Mouse (Mus musculus): ENCODE results near the gene Bahcc1. TPM values are rescaled to one million over a fixed set of nuclear protein-coding genes. Genes with fewer than 3 reads are reported as not detected.

Bahcc1 gene
- polyA plus RNA-seq, 1 experiment, result 12.4 TPM

GRCm38 (mm10) chr11:120315832-120316689, 83.3 kb downstream of the Bahcc1 start:
- Histone ChIP-seq H3K4me1 (ENCODE audit: control insufficient read depth, insufficient read depth, low read length) (peaks cover 5% of the 10 kb centered on the region; the same call in 1 of the 2 replicates), H3K4me3 (replicated peaks; ENCODE audit: extremely low read depth, low read depth, low read length) (peak overlapping the region; percentile 77)
- TF ChIP-seq CTCF (IDR thresholded peaks at IDR 0.05; ENCODE audit: insufficient read depth, low read length) (no peak), POLR2A (IDR thresholded peaks at IDR 0.05; ENCODE audit: borderline replicate concordance, extremely low read depth, low read depth, low read length) (peak; percentile 78; the same call in 1 of the 2 replicates)
- DNase-seq, result peak; percentile 88
- WGBS, result 3% methylated on average over 37 of the region's 37 CpGs

GRCm38 (mm10) chr11:120316690-120317254, 84.0 kb downstream of the Bahcc1 start:
- H3K4me1 ChIP-seq (ENCODE audit: control insufficient read depth, insufficient read depth, low read length), result 0 out of 2 replicates have a peak, but pooled peaks cover 2% of the 10 kb centered on the region
- peak; percentile 50 for DNase-seq
- TF ChIP-seq CTCF (IDR thresholded peaks at IDR 0.05; ENCODE audit: insufficient read depth, low read length), result no peak
- TF ChIP-seq POLR2A (IDR thresholded peaks at IDR 0.05; ENCODE audit: borderline replicate concordance, extremely low read depth, low read depth, low read length), result peak; percentile 51; the same call in 1 of the 2 replicates
- WGBS, result 7% methylated on average over 13 of the region's 13 CpGs
- peak overlapping the region; percentile 57 for H3K4me3 ChIP-seq (replicated peaks; ENCODE audit: extremely low read depth, low read depth, low read length)

- DNase-seq, result no peak
- 0 out of 2 replicates have a peak, but pooled peaks cover 2% of the 10 kb centered on the region for H3K4me1 ChIP-seq (ENCODE audit: control insufficient read depth, insufficient read depth, low read length)
- WGBS, result 47% methylated on average over 7 of the region's 7 CpGs
- TF ChIP-seq CTCF (IDR thresholded peaks at IDR 0.05; ENCODE audit: insufficient read depth, low read length) (no peak), POLR2A (IDR thresholded peaks at IDR 0.05; ENCODE audit: borderline replicate concordance, extremely low read depth, low read depth, low read length) (no peak)
- H3K4me3 ChIP-seq (replicated peaks; ENCODE audit: extremely low read depth, low read depth, low read length), result no peak overlapping the region
Measured at GRCm38 (mm10) chr11:120317456-120317855, 84.7 kb downstream of the Bahcc1 start.

DNA sequence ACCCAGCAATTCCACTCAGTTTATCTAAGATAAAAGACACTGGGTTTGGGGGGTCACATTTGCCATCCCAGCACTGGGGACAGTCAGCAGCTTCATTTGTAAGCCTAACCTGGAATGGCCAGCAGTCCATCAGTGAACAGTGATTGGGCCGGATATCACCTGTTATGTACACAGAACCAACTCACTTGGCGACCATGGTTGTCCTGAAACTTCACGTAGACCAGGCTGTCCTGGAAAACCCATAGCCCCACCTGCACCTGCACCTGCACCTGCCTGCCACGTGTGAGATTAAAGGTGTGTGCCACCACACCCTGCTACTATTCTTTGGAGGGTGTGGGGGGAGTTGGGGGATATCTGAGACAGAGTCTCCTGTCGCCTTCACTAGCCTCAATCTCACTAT, 86.6 kb downstream of the Bahcc1 start:
- 90% methylated on average over 5 of the region's 5 CpGs for WGBS
- H3K4me1 ChIP-seq (ENCODE audit: control insufficient read depth, insufficient read depth, low read length), result 0 out of 2 replicates have a peak, but pooled peaks cover 2% of the 10 kb centered on the region
- no peak for DNase-seq
- no peak overlapping the region for H3K4me3 ChIP-seq (replicated peaks; ENCODE audit: extremely low read depth, low read depth, low read length)
- no peak for TF ChIP-seq POLR2A (IDR thresholded peaks at IDR 0.05; ENCODE audit: borderline replicate concordance, extremely low read depth, low read depth, low read length)
- TF ChIP-seq CTCF (IDR thresholded peaks at IDR 0.05; ENCODE audit: insufficient read depth, low read length), result no peak

DNA sequence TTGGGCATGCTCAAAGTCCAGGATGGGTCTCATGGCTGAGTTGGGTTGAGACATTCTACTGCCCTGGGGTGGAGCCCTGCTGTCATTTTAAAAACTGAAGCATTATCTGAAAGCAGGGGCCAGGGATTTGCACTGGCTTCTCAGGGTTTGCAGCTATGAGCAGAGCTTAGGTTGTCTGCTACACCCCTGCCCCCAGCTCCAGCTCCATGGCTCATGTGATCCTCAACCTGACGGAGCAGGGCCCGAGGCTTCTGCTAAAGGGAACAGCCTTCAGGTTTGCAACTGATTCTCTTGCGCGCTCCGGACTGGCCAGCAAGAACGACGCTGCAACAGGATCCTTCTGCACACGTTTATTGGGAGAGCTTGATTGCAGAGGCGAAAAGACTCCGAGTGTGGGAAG, 87.4 kb downstream of the Bahcc1 start:
- 0 out of 2 replicates have a peak, but pooled peaks cover 2% of the 10 kb centered on the region for H3K4me1 ChIP-seq (ENCODE audit: control insufficient read depth, insufficient read depth, low read length)
- 98% methylated on average over 10 of the region's 10 CpGs for WGBS
- no peak for DNase-seq
- H3K4me3 ChIP-seq (replicated peaks; ENCODE audit: extremely low read depth, low read depth, low read length), result no peak overlapping the region
- no peak for TF ChIP-seq CTCF (IDR thresholded peaks at IDR 0.05; ENCODE audit: insufficient read depth, low read length)
- no peak for TF ChIP-seq POLR2A (IDR thresholded peaks at IDR 0.05; ENCODE audit: borderline replicate concordance, extremely low read depth, low read depth, low read length)

GRCm38 (mm10) chr11:120335431-120336021, 102.8 kb downstream of the Bahcc1 start:
- no peak for DNase-seq
- H3K4me3 ChIP-seq (replicated peaks; ENCODE audit: extremely low read depth, low read depth, low read length), result no peak overlapping the region
- no peaks in the 10 kb centered on the region for H3K4me1 ChIP-seq (ENCODE audit: control insufficient read depth, insufficient read depth, low read length)
- TF ChIP-seq POLR2A (IDR thresholded peaks at IDR 0.05; ENCODE audit: borderline replicate concordance, extremely low read depth, low read depth, low read length), result no peak
- TF ChIP-seq CTCF (IDR thresholded peaks at IDR 0.05; ENCODE audit: insufficient read depth, low read length), result no peak
- WGBS, result 70% methylated on average over 6 of the region's 6 CpGs

DNA sequence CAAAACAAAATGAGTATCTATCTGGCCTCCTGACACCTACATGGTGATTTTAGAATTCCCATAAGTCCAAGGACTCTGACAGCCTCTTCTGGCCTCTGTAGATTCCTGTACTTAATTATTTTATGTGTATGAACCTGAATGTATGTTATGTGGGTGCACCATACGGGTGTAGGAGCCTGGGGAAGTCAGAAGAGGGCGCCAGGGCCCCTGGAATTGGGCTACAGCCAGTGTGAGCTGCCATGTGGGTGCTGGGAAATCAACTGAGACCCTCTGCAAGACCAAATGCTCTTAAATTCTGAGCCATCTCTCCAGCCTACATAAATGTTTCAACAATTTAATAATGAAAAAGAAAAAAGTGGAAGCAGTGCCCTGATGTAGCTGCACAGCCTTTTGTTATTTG, 104.7 kb downstream of the Bahcc1 start:
- TF ChIP-seq POLR2A (IDR thresholded peaks at IDR 0.05; ENCODE audit: borderline replicate concordance, extremely low read depth, low read depth, low read length), result no peak
- no peak for TF ChIP-seq CTCF (IDR thresholded peaks at IDR 0.05; ENCODE audit: insufficient read depth, low read length)
- Histone ChIP-seq H3K4me3 (replicated peaks; ENCODE audit: extremely low read depth, low read depth, low read length) (no peak overlapping the region), H3K4me1 (ENCODE audit: control insufficient read depth, insufficient read depth, low read length) (no peaks in the 10 kb centered on the region)
- 41% methylated on average over 2 of the region's 2 CpGs for WGBS
- no peak for DNase-seq

- H3K4me1 ChIP-seq (ENCODE audit: control insufficient read depth, insufficient read depth, low read length), result no peaks in the 10 kb centered on the region
- no peak for TF ChIP-seq CTCF (IDR thresholded peaks at IDR 0.05; ENCODE audit: insufficient read depth, low read length)
- TF ChIP-seq POLR2A (IDR thresholded peaks at IDR 0.05; ENCODE audit: borderline replicate concordance, extremely low read depth, low read depth, low read length), result no peak
- H3K4me3 ChIP-seq (replicated peaks; ENCODE audit: extremely low read depth, low read depth, low read length), result no peak overlapping the region
- no peak for DNase-seq
- 80% methylated on average over 3 of the region's 3 CpGs for WGBS
Measured at GRCm38 (mm10) chr11:120338786-120339185, 106.0 kb downstream of the Bahcc1 start.

- TF ChIP-seq CTCF (IDR thresholded peaks at IDR 0.05; ENCODE audit: insufficient read depth, low read length), result no peak
- no peak for TF ChIP-seq POLR2A (IDR thresholded peaks at IDR 0.05; ENCODE audit: borderline replicate concordance, extremely low read depth, low read depth, low read length)
- H3K4me3 ChIP-seq (replicated peaks; ENCODE audit: extremely low read depth, low read depth, low read length), result no peak overlapping the region
- DNase-seq, result no peak
Measured at GRCm38 (mm10) chr11:120339978-120340513, 107.3 kb downstream of the Bahcc1 start.

More at GRCm38 (mm10) chr11:120339978-120340513, 107.3 kb downstream of the Bahcc1 start:
- WGBS, result 66% methylated on average over 10 of the region's 10 CpGs
- peaks cover 2% of the 10 kb centered on the region for H3K4me1 ChIP-seq (ENCODE audit: control insufficient read depth, insufficient read depth, low read length)
